Mouse (Mus musculus) testis, adult 2 months (tissue): Measurements from ENCODE around the gene Tex12. TPM values are rescaled to one million over a fixed set of nuclear protein-coding genes. Genes with fewer than 3 reads are reported as not detected.

Experiments
- H3K27ac ChIP-seq: fragments of 200-500 bp; 2 replicates; pipeline ENCODE4 v1.5.1; 2012; ENCODE audit warnings: low read depth, low read length; ENCODE audit not compliant: control insufficient read depth, insufficient read depth
- H3K27me3 ChIP-seq: fragments of 200-500 bp; 2 replicates; pipeline ENCODE4 v1.6.1; 2012; ENCODE audit warnings: mild to moderate bottlenecking, low read length, moderate library complexity; ENCODE audit not compliant: control insufficient read depth, insufficient read depth
- H3K36me3 ChIP-seq: fragments of 200-500 bp; 2 replicates; pipeline ENCODE4 v1.6.1; 2012; ENCODE audit warnings: mild to moderate bottlenecking, low read length; ENCODE audit not compliant: control insufficient read depth, insufficient read depth
- H3K4me1 ChIP-seq: fragments of 200-500 bp; 2 replicates; pipeline ENCODE4 v1.6.1; 2012; ENCODE audit warnings: low read length; ENCODE audit not compliant: control insufficient read depth, insufficient read depth
- H3K4me3 ChIP-seq: fragments of 200-500 bp; 2 replicates; pipeline ENCODE4 v1.5.1; 2012; ENCODE audit warnings: low read depth, mild to moderate bottlenecking, low read length, moderate library complexity, mixed read lengths; ENCODE audit not compliant: control insufficient read depth
- CTCF ChIP-seq: fragments of 200-500 bp; IDR thresholded peaks from 2 replicates; pipeline ENCODE4 v1.5.1; 2012; ENCODE audit warnings: low read depth, mild to moderate bottlenecking, inconsistent platforms, low read length, moderate library complexity; ENCODE audit not compliant: control insufficient read depth, insufficient read depth, insufficient replicate concordance
- POLR2A ChIP-seq: fragments of 200-500 bp; IDR thresholded peaks from 2 replicates; pipeline ENCODE4 v1.6.1; 2012; ENCODE audit warnings: low read depth, mild to moderate bottlenecking, inconsistent platforms, low read length, moderate library complexity; ENCODE audit not compliant: control insufficient read depth
- polyA plus RNA-seq: library from polyadenylated mRNA; depleted of rRNA; stranded (reverse); fragments of >200 nt; gene quantifications from 2 replicates; pipeline ENCODE4 v1.2.3, GENCODE M21; 2012

Gene Tex12
- polyA plus RNA-seq, 1 experiment = 6.2 TPM

GRCm38 (mm10) chr9:50594794-50595417 lies 33.8 kb upstream of the Tex12 start:
- no peak overlapping the region for H3K27ac ChIP-seq
- peaks cover 2% of the 10 kb centered on the region; the same call in 1 of the 2 replicates for H3K36me3 ChIP-seq
- TF ChIP-seq CTCF (no peak), POLR2A (no peak)
- no peaks in the 10 kb centered on the region for H3K27me3 ChIP-seq
- no peaks in the 10 kb centered on the region for H3K4me1 ChIP-seq
- H3K4me3 ChIP-seq = no peak overlapping the region

GRCm38 (mm10) chr9:50593544-50593943 lies 32.4 kb upstream of the Tex12 start:
- no peak overlapping the region for H3K27ac ChIP-seq
- H3K36me3 ChIP-seq = peaks cover 2% of the 10 kb centered on the region; the same call in 1 of the 2 replicates
- TF ChIP-seq POLR2A (no peak), CTCF (peak; percentile 33; the same call in 1 of the 2 replicates)

GRCm38 (mm10) chr9:50592955-50593354 lies 31.8 kb upstream of the Tex12 start:
- TF ChIP-seq CTCF = no peak
- no peak for TF ChIP-seq POLR2A
- Histone ChIP-seq H3K27ac (no peak overlapping the region), H3K4me1 (no peaks in the 10 kb centered on the region), H3K27me3 (no peaks in the 10 kb centered on the region), H3K36me3 (peaks cover 2% of the 10 kb centered on the region; the same call in 1 of the 2 replicates), H3K4me3 (no peak overlapping the region)

More at GRCm38 (mm10) chr9:50593544-50593943, 32.4 kb upstream of the Tex12 start:
- Histone ChIP-seq H3K4me1 (no peaks in the 10 kb centered on the region), H3K4me3 (no peak overlapping the region), H3K27me3 (no peaks in the 10 kb centered on the region)

GRCm38 (mm10) chr9:50590856-50591518 lies 29.9 kb upstream of the Tex12 start:
- no peak overlapping the region for H3K4me3 ChIP-seq
- no peaks in the 10 kb centered on the region for H3K4me1 ChIP-seq
- TF ChIP-seq POLR2A (no peak), CTCF (no peak)
- no peaks in the 10 kb centered on the region for H3K27me3 ChIP-seq
- H3K36me3 ChIP-seq = no peaks in the 10 kb centered on the region
- H3K27ac ChIP-seq = no peak overlapping the region

- no peaks in the 10 kb centered on the region for H3K36me3 ChIP-seq
- H3K27ac ChIP-seq = no peak overlapping the region
- no peak overlapping the region for H3K4me3 ChIP-seq
- TF ChIP-seq POLR2A (no peak), CTCF (no peak)
- no peaks in the 10 kb centered on the region; the same call in 1 of the 2 replicates for H3K4me1 ChIP-seq
- no peaks in the 10 kb centered on the region for H3K27me3 ChIP-seq
These were observed 25.8 kb upstream of the Tex12 start for GRCm38 (mm10) chr9:50586955-50587354.

GRCm38 (mm10) chr9:50585145-50585818 lies 24.2 kb upstream of the Tex12 start:
- no peaks in the 10 kb centered on the region; the same call in 1 of the 2 replicates for H3K4me1 ChIP-seq
- no peaks in the 10 kb centered on the region for H3K27me3 ChIP-seq

GRCm38 (mm10) chr9:50580370-50580769 lies 19.2 kb upstream of the Tex12 start:
- no peaks in the 10 kb centered on the region for H3K27me3 ChIP-seq
- TF ChIP-seq CTCF (no peak), POLR2A (no peak)
- H3K27ac ChIP-seq = no peak overlapping the region
- H3K36me3 ChIP-seq = no peaks in the 10 kb centered on the region
- no peaks in the 10 kb centered on the region; the same call in 1 of the 2 replicates for H3K4me1 ChIP-seq
- H3K4me3 ChIP-seq = no peak overlapping the region

More at GRCm38 (mm10) chr9:50585145-50585818, 24.2 kb upstream of the Tex12 start:
- no peak overlapping the region for H3K27ac ChIP-seq
- H3K36me3 ChIP-seq = no peaks in the 10 kb centered on the region
- no peak overlapping the region for H3K4me3 ChIP-seq
- TF ChIP-seq POLR2A = no peak
- no peak for TF ChIP-seq CTCF
